Mouse (Mus musculus) midbrain, embryonic 15.5 days (tissue): ENCODE results near the gene Ugt1a6a. TPM values are rescaled to one million over a fixed set of nuclear protein-coding genes. Genes with fewer than 3 reads are reported as not detected.
"Not testable (repeated sequence)": the region's sequence is repeated elsewhere in the genome, so short reads cannot be mapped to it uniquely, and the experiment has no call there.

Experiments used
- ATAC-seq: fragments of 200-750 bp; cut with Nextera tagmentation; replicated peaks from 2 replicates; pipeline ENCODE4 v1.8.0; 2017; ENCODE audit warnings: moderate TSS enrichment
- H3K27ac ChIP-seq: fragments of 300-500 bp; sonication (generic); 2 replicates; pipeline ENCODE4 v1.5.1; 2015; ENCODE audit warnings: mild to moderate bottlenecking, inconsistent platforms
- H3K27me3 ChIP-seq: fragments of 300-500 bp; sonication (generic); replicated peaks from 2 replicates; pipeline ENCODE4 v1.6.1; 2015; ENCODE audit warnings: inconsistent platforms
- H3K36me3 ChIP-seq: fragments of 300-500 bp; sonication (generic); replicated peaks from 2 replicates; pipeline ENCODE4 v1.6.1; 2015; ENCODE audit warnings: inconsistent platforms
- H3K4me1 ChIP-seq: fragments of 300-500 bp; sonication (generic); 2 replicates; pipeline ENCODE4 v1.6.1; 2015; ENCODE audit warnings: inconsistent platforms
- H3K4me2 ChIP-seq: fragments of 300-500 bp; sonication (generic); 2 replicates; pipeline ENCODE4 v1.6.1; 2015; ENCODE audit warnings: inconsistent platforms, mild to moderate bottlenecking, moderate library complexity
- H3K4me3 ChIP-seq: fragments of 300-500 bp; sonication (generic); 2 replicates; pipeline ENCODE4 v1.5.1; 2015; ENCODE audit warnings: mild to moderate bottlenecking, inconsistent platforms
- H3K9ac ChIP-seq: fragments of 300-500 bp; sonication (generic); 2 replicates; pipeline ENCODE4 v1.6.1; 2015; ENCODE audit warnings: mild to moderate bottlenecking, inconsistent platforms
- H3K9me3 ChIP-seq: fragments of 300-500 bp; sonication (generic); 2 replicates; pipeline ENCODE4 v1.6.1; 2016; ENCODE audit warnings: inconsistent platforms
- WGBS: fragments of 180-500 bp; shearing (Covaris S2); methylation state at CpG from one replicate; pipeline ENCODE4 v1.1.7; 2015; ENCODE audit warnings: mixed read lengths; 5-methylcytosine and 5-hydroxymethylcytosine counted together
- polyA plus RNA-seq: library from polyadenylated mRNA; unstranded; fragments of >200 nt; fragmentation: Nextera tagmentation; extraction: Ambion mirVana; gene quantifications from 2 replicates; pipeline ENCODE4 v1.2.1, GENCODE M21; 2015

Gene Ugt1a6a
- polyA plus RNA-seq, 1 experiment from 2014 or later, result 1.5 TPM

DNA sequence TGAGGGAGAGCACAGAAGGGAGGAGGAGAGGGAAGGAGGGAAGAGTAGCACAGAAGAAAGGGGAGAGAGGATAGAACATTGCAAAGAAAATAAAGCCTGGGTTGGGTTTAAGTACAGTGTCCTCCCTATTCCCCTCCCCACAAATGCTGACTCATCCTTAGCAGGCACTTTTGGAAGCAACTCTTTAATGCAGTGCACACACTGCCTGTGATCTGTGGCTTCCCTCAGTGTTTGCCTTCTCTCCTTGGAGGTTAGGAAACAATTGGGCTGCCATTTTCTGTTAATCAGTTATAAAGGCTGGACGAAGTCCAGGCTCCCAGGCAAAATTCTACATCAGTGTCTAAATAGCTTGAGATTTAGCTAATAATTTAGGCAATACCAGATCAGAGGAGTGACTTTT is 5.9 kb downstream of the Ugt1a6a start:
- not testable (repeated sequence) for ATAC-seq

DNA sequence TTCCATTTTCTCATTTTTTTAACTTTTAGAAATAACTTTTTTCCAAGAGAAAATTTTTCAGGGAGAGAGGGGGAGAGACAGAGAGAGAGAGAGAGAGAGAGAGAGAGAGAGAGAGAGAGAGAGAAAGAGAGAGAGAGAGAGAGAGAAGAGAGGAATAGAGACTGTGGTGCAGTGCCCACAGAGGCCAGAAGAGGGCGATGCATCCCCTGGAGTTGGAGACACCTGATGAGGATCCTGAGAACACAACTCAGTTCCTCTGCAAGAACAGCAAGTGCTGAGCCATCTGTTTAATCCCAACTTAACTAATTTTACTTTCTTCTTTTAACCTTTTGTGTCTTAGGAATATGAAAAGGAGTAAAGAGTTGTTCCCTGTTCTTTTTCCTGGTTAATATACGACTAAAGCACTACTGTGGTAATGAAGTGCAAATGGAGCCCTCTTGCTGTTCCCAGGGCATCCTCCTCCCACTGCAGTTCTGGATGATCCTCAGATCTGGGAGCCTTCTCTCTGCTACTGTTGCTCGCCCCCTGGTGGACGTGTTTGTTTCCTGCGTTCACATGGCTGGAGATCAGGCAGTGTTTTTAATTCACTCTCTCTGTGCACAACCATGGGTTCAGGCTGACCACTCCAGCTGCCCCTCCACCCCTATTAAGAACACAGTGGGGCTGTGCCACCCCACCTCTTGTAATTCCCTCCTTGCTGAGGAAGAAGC is 9.5 kb downstream of the Ugt1a6a start:
- H3K27ac ChIP-seq, H3K4me3 ChIP-seq, H3K4me2 ChIP-seq, ATAC-seq, H3K9ac ChIP-seq, H3K36me3 ChIP-seq, H3K9me3 ChIP-seq, H3K4me1 ChIP-seq, H3K27me3 ChIP-seq: not testable (repeated sequence)
- 1% methylated on average over 5 of the region's 5 CpGs for WGBS

More for the DNA sequence above, 5.9 kb downstream of the Ugt1a6a start:
- H3K27me3 ChIP-seq, H3K9me3 ChIP-seq, H3K27ac ChIP-seq, H3K4me3 ChIP-seq, H3K4me1 ChIP-seq, H3K36me3 ChIP-seq, H3K9ac ChIP-seq, H3K4me2 ChIP-seq: not testable (repeated sequence)
- WGBS, result 55% methylated on average over 1 of the region's 1 CpGs

DNA sequence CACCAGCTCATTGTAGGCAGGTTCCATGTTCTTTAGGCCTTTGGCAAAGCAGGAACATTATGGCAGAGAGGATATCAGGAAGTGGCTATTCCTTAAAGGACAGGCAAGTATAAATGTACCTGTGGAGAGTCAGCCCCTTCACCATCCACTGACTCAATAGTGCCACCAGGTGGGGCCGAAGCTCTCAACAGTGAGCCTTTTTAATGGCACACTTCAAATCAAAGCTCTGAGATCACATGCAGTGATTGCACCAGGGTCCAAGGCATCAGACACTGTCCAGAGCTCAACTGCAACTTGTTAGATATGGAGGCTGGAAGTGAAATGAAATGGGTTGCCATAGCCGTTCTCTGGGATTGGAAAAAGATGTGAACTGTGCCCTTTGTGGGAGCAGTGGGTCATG is 10.7 kb downstream of the Ugt1a6a start:
- not testable (repeated sequence) for H3K9ac ChIP-seq, H3K36me3 ChIP-seq, H3K9me3 ChIP-seq, ATAC-seq, H3K4me3 ChIP-seq, H3K4me2 ChIP-seq, H3K27ac ChIP-seq, H3K27me3 ChIP-seq, H3K4me1 ChIP-seq
- WGBS, result 78% methylated on average over 2 of the region's 2 CpGs

DNA sequence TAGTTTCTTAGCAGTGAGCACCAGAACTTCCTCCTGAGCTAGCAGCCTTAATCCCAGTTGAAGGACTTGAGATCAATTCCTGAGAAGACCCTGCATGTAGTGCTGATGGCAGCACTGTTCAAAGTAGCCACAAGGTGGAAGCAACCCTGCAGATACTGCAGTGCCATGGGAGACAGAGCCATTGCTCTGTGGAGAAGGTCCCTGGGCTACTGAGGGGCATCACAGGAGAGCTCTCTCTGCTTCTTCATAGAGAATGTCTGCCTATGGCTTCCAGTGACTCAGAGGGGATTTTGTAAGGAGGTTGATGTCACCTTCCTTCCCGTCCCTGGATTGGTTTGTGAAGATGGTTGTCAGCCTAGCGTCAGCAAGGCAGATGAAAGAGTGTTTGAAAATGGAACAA is 15.5 kb downstream of the Ugt1a6a start:
- H3K27me3 ChIP-seq, result not testable (repeated sequence)
- 75% methylated on average over 2 of the region's 2 CpGs for WGBS

DNA sequence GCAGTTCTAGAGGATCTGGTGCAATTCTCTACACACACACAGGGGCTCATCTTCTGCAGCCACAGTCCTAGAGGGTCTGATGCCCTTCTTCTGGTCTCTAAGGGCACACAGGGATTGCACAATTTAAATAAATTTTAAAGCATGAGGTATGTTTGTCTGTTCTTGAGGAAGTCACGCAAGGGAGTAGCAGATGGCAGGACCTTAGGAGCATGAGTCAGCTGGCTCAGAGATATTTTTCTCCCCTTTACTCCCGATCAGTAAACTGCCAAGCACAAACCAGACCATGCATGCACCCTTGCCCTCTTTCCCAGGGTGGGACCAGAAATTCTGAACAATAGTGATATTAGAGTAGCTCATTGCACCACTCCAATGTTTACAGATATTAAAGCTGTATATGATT is 23.8 kb downstream of the Ugt1a6a start:
- 82% methylated on average over 2 of the region's 2 CpGs for WGBS
- no peaks in the 10 kb centered on the region for H3K9me3 ChIP-seq
- ATAC-seq, result no peak
- H3K4me2 ChIP-seq, result no peak overlapping the region
- H3K9ac ChIP-seq, result no peak overlapping the region
- H3K36me3 ChIP-seq, result no peaks in the 10 kb centered on the region
- no peaks in the 10 kb centered on the region for H3K4me1 ChIP-seq
- no peak overlapping the region for H3K4me3 ChIP-seq
- no peaks in the 10 kb centered on the region for H3K27me3 ChIP-seq
- H3K27ac ChIP-seq, result no peak overlapping the region

More for the DNA sequence above, 15.5 kb downstream of the Ugt1a6a start:
- ATAC-seq, H3K36me3 ChIP-seq, H3K9ac ChIP-seq, H3K4me2 ChIP-seq, H3K9me3 ChIP-seq, H3K4me3 ChIP-seq, H3K27ac ChIP-seq, H3K4me1 ChIP-seq: not testable (repeated sequence)

DNA sequence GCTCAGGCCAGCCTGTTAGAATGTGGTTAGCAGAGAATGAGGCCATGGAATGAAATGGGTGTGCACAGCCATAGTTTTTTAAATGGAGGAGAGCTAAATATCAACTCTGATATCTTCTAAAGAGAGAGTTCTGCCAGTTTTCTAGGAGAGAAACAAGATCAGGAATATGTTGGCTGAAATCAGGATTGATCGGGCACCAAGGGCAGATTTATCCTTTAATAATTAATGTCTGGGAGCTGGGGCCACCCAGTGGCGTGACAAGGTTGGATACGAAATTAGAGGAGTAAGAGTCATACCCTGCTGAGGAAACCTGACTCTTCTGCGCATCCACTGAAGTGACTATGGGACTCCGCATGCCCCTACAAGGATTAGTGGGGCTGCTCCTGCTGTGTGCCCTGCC is 31.1 kb downstream of the Ugt1a6a start, which contains the start of gene Ugt1a5:
Ugt1a5 (plus strand) TSS at position 302 of the 400 bp plus-strand sequence.
- Histone ChIP-seq H3K4me3 (no peak within 1 kb of the TSS), H3K9me3 (no peaks in the 10 kb centered on the region), H3K9ac (no peak within 1 kb of the TSS), H3K27ac (no peak within 1 kb of the TSS), H3K4me1 (no peaks in the 10 kb centered on the region), H3K27me3 (no peaks in the 10 kb centered on the region), H3K36me3 (no peaks in the 10 kb centered on the region), H3K4me2 (no peak within 1 kb of the TSS)
- WGBS, result 82% methylated on average over 5 of the region's 5 CpGs
- ATAC-seq, result no peak

DNA sequence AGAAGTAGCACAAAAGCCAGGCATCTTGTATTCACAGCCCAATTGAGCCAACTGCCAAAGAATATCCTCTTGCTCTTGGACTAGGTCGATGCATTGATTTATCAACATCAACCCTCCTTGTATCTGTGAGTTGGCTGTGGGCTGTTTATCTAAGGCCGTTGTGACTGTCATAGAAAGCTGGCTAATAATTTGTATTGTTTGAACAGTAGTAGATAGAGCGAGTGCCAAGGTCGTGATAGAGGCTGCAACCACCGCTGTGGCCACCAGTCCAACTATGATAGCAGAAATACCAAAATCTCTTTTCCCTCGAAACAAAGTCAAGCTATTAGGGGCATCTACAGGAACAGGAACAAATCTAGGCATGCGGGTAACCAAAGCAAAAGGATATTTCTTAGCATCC is 37.6 kb downstream of the Ugt1a6a start:
- not testable (repeated sequence) for H3K4me1 ChIP-seq, H3K36me3 ChIP-seq, H3K9ac ChIP-seq, H3K27ac ChIP-seq, H3K27me3 ChIP-seq, H3K4me2 ChIP-seq, H3K4me3 ChIP-seq, ATAC-seq, H3K9me3 ChIP-seq
- WGBS, result 85% methylated on average over 7 of the region's 7 CpGs

DNA sequence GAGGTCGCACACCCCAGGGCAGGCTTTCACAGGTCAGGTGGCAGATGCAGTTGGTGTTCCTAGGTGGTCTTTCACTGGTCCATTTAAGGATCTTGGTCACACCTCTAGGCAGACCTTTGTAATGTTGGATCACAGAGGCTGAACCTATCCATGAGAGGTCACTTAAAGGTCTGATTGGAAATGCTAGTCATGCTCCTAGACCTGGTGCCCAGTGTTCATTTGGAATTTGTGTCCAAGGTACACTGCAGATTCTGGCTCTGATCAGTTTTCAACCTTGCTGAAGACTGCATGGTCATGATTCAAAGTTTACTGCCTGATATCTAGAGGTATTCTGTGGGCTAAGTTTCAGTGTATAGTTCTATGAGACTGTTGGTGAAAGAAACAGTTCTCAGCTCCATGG is 45.0 kb downstream of the Ugt1a6a start:
- H3K27me3 ChIP-seq, result no peaks in the 10 kb centered on the region
- no peak for ATAC-seq
- H3K36me3 ChIP-seq, result no peaks in the 10 kb centered on the region
- H3K27ac ChIP-seq, result no peak overlapping the region
- WGBS, result 96% methylated on average over 1 of the region's 1 CpGs
- no peak overlapping the region for H3K4me2 ChIP-seq
- no peak overlapping the region for H3K4me3 ChIP-seq
- no peaks in the 10 kb centered on the region for H3K4me1 ChIP-seq
- H3K9me3 ChIP-seq, result peaks cover 2% of the 10 kb centered on the region; the same call in 1 of the 2 replicates
- no peak overlapping the region for H3K9ac ChIP-seq

DNA sequence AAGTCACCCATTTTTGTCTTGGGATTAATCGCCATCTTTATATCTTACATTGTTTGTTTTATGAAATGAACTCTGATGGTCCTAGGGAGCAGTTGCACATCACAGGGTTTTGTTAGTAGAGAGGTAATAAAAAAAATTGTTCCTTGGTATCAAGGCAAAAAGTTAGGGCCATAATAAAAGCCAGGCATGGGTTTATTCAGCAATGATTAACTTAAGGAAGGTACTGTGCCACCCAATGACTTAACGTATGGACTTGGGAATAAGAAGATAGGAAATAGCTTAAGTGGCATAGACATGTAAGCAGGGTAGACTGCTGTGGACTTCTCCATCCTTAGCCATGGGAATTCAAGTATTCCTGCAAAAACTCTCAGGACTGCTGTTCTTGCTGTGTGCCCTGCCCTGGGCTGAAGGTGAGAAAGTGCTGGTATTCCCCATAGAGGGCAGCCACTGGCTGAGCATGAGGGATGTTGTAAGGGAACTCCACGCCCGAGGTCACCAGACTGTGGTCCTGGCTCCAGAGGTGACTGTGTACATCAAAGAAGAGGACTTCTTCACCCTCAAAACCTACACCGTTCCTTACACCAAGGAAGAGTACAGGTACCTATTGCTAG is 51.8 kb downstream of the Ugt1a6a start:
- Histone ChIP-seq H3K4me2 (no peak overlapping the region), H3K36me3 (no peaks in the 10 kb centered on the region), H3K9ac (no peak overlapping the region), H3K27ac (no peak overlapping the region), H3K9me3 (no peaks in the 10 kb centered on the region), H3K4me1 (no peaks in the 10 kb centered on the region), H3K27me3 (no peaks in the 10 kb centered on the region), H3K4me3 (no peak overlapping the region)
- WGBS, result 88% methylated on average over 5 of the region's 5 CpGs
- no peak for ATAC-seq

DNA sequence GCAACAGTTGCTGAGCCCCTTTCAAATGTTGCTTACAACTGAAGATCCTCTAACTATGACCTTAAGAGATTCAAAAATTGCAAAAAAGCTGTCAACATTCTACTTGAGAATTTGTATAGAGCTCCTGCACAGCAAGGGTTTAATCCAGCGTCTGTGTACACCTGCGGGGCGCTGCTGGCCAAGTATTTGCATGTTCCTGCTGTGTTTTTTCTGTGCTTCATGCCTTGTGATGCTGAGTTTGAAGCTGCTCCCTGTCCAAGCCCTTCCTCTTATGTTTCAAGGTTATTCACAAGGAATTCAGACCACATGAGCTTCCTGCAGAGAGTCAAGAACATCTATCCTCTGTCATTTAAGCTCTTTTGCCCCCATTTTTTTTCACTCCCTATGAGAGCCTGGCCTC is 57.5 kb downstream of the Ugt1a6a start:
- ATAC-seq, result no peak
- Histone ChIP-seq H3K4me3 (no peak overlapping the region), H3K9me3 (no peaks in the 10 kb centered on the region), H3K27ac (no peak overlapping the region), H3K27me3 (no peaks in the 10 kb centered on the region), H3K4me2 (no peak overlapping the region), H3K4me1 (no peaks in the 10 kb centered on the region), H3K9ac (no peak overlapping the region), H3K36me3 (no peaks in the 10 kb centered on the region)
- WGBS, result 73% methylated on average over 3 of the region's 3 CpGs

DNA sequence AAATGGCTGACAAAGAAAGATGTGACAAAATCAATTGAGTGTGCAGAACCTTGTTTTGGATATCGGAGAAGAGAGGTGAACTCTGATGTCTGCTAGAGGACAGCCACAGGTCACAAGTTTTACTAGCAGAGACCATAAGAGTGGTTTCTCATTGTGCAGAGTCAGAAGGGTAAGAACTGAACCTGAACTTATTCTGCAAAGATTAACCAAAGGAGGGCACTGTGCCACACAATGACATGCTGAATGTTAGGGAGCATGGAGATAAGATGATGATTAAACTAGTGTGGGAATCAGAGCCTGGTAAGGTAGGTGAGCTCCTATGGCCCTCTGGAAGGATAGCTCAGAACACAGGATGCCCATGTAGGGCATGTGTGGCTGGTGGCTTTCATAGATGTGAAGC is 61.1 kb downstream of the Ugt1a6a start:
- Histone ChIP-seq H3K27me3 (no peaks in the 10 kb centered on the region), H3K36me3 (no peaks in the 10 kb centered on the region), H3K9ac (no peak overlapping the region), H3K4me1 (no peaks in the 10 kb centered on the region), H3K4me2 (no peak overlapping the region), H3K27ac (no peak overlapping the region), H3K4me3 (no peak overlapping the region), H3K9me3 (no peaks in the 10 kb centered on the region)
- 87% methylated on average over 1 of the region's 1 CpGs for WGBS
- no peak for ATAC-seq

DNA sequence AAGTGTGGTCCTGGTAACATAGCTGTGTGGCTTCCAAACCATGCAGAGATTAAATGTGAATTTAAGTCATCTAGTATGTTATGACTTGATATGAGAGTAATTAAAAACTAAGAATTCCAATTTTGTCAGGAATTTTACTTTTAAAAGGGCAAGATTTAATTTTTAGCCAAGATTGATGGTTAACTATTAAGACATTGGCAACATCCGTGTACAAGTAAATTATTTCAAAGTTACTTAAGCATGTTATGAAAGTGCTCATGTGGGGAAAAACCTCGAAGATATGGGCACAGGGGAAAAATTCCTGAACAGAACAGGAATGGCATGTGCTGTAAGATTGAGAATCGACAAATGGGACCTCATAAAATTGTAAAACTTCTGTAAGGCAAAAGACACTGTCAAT is 62.8 kb downstream of the Ugt1a6a start:
- 83% methylated on average over 3 of the region's 3 CpGs for WGBS
- no peak for ATAC-seq
- Histone ChIP-seq H3K4me2 (no peak overlapping the region), H3K36me3 (no peaks in the 10 kb centered on the region), H3K4me3 (no peak overlapping the region), H3K27ac (no peak overlapping the region), H3K9me3 (no peaks in the 10 kb centered on the region), H3K27me3 (no peaks in the 10 kb centered on the region), H3K9ac (no peak overlapping the region), H3K4me1 (no peaks in the 10 kb centered on the region)

DNA sequence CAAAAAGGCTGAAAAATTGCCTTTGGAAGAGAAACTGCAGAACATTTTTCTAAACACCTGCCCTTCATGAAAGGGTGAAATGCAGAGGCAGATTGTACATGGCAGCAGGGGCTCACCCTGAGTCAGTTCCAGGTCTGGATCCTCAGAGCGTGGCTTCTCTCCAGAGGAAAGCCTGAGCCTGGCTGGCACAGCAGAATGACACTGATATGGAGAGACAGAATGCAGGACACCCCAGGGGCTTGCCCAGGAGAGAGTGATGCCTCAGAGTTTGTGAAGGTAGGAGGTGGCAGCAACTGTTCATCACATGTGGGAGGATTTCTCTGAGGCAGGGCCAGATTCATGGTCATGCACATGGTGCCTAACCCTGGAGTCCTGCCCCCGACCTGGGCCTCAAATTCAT is 65.4 kb downstream of the Ugt1a6a start:
- H3K36me3 ChIP-seq, result no peaks in the 10 kb centered on the region
- ATAC-seq, result no peak
- 63% methylated on average over 2 of the region's 2 CpGs for WGBS
- H3K27me3 ChIP-seq, result no peaks in the 10 kb centered on the region
- no peak overlapping the region for H3K27ac ChIP-seq
- peaks cover 1% of the 10 kb centered on the region for H3K4me1 ChIP-seq
- H3K4me3 ChIP-seq, result no peak overlapping the region
- no peak overlapping the region for H3K4me2 ChIP-seq
- H3K9me3 ChIP-seq, result no peaks in the 10 kb centered on the region; the same call in 1 of the 2 replicates
- H3K9ac ChIP-seq, result no peak overlapping the region
